Mouse (Mus musculus) small intestine, adult 10 weeks (tissue): ENCODE data around the gene Fkbp14. TPM values are rescaled to one million over a fixed set of nuclear protein-coding genes. Genes with fewer than 3 reads are reported as not detected.

Source experiments
- polyA plus RNA-seq: library from polyadenylated mRNA; stranded (reverse); fragments of 350-450 nt; fragmentation: Illumina TruSeq; extraction: RNeasy Lipid Tissue Mini Kit (QIAGEN cat#74804); gene quantifications from one replicate; pipeline ENCODE4 v1.2.3, GENCODE M21; 2014; ENCODE audit warnings: low replicate concordance

Fkbp14 gene
- polyA plus RNA-seq: 8.1 TPM

DNA sequence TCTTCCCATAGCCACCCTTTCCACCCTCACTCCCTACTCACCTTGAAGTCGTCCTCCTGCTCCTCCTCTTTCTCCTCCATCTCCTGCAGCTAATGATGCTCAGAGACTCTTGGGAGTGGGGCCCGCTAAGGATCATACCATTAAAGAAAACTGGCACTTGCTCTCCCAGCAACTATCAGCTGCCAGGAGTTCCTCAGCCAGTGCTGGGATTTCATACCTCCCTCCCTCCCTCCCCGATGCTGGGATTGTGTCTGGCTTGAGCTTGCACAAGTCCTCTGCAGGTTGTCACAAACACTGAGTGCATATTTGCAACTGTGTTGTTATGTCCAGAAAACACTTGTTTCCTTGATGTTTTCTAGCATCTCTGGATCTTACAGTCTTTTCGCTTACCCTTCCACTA lies at the start of gene Fkbp14:
Gene Fkbp14, minus strand, starts transcription at position 101 of the 400 bp plus-strand sequence.

DNA sequence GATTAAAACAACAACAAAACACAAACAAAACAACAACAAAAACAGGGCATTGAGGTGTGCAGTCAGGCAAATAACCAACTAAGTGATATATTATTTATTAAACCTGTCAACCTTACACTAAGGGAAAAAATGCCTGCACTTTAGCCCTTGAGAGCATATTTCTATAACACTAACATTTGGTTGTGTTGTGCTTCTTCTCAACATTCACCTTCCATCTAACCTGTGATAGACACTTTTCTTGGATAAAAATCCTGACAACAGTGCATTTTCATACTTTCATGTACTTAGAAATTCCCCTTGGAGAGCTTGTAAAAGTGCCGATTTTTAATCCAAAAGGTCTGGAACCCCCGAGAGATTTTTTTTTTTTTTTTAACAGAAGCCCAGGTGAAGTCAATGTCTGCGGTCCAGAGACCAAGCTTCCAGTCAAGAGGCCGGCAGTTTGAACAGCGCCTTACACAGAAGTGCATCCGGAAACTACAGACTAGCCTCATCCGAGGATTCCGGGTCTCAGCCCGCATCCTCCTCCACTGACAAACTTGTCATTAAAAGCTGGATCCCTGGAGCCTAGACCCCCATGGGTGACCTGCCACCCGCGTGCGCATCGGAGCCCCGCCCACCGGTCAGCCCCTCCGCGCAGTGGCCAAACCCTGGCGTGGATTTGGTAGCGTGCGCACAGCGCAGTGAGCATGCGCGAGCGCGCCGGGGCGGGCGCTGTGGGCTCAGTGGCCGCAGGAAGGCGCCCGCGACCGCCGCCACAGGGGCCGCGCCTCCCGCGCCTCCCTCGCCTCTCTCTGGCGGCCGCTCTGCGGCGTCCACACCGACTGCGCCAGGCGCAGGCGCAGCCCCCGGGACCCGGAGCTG lies 2.4 kb downstream of the Fkbp14 start, which contains the start of gene Plekha8:
Gene Plekha8, plus strand, starts transcription at position 643 of the 861 bp plus-strand sequence.

DNA sequence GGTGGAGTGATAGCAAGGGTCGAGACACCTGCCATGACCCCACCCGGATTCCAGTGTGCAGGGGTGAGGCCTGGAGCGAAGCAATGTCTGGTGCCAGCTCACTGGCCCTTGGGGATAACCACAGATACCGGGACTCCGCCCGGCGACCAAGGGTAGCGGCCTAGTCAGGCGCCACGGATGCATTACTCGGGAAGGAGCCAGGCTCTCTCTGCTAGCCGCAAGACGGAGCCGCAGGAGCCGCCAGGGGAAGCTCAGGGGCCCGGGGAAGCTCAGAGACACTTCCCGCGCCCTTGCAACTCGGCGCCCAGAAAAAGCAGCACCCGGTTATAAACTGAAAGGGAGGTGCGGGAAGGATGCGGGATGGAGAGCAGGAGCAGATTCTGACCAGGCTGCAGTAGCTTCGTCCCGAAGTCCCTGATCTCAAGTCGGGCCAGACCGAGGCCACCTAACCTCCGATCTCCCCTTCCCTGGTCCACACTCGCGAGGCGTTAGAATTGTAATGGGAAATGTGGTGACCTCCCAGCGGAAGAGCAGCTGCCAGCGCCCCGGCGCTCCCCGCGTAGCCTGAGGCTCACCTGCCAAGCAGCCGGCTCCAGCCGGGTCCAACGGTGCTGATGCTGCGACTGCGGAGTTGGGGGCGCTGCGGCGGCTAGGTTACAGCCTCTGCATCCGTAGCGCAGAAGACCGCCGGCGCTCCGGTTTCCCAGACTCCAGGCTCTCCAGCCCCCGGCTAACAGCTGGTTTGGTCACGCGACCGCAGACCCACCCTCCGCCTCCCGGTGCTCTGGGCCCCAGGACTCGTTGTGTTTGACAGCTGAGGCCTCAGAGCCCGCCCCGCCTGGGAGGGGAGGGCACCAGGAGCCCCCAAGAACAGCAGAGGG lies 31.2 kb downstream of the Fkbp14 start, which contains the start of gene Scrn1:
Gene Scrn1, minus strand, starts transcription at position 825 of the 881 bp plus-strand sequence.

Other genes with a start within 250 kb of the Fkbp14 start
- 12.8 TPM for gene Wipf3, start 167.7 kb downstream of the Fkbp14 start, polyA plus RNA-seq
- 0.52 TPM for gene Scrn1, start 30.8 kb downstream of the Fkbp14 start, polyA plus RNA-seq
- 37.8 TPM for gene Plekha8, start 2.2 kb downstream of the Fkbp14 start, polyA plus RNA-seq
- gene Mturn, start 84.3 kb upstream of the Fkbp14 start, polyA plus RNA-seq: 2.9 TPM
- 55.6 TPM for gene Znrf2, start 219.6 kb upstream of the Fkbp14 start, polyA plus RNA-seq